Mouse (Mus musculus) retina, postnatal 7 days (tissue): Measurements from ENCODE around the gene Gm2042.
"Not testable (repeated sequence)": the region's sequence is repeated elsewhere in the genome, so short reads cannot be mapped to it uniquely, and the experiment has no call there.

Experiments
- DNase-seq: peaks from one replicate; pipeline ENCODE4 v3.0.0-alpha.2; 2012; ENCODE audit warnings: low read depth, low spot score

The Gm2042 gene

DNA sequence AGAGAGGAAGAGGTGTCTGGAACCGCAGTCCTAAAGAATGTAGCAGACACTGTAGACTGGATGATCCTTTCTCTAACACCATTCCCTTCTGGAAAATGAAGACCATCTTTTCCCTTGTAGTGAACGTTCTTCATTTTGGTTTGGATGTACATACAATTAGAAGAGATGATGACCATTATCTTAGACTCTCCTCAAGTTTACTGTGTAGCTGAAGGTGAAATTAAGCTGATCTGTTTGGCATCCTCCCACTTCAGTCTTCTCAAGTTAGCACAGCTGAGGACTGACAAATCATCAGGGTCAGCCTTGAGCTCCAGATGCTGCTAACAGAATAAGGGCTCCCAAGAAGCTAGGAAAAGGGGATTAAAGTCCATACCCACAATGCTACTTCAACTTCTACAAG is at the start of gene Gm2042:
Gene Gm2042 (plus strand): TSS at position 301 of the 400 bp plus-strand sequence.
- DNase-seq = not testable (repeated sequence)

DNA sequence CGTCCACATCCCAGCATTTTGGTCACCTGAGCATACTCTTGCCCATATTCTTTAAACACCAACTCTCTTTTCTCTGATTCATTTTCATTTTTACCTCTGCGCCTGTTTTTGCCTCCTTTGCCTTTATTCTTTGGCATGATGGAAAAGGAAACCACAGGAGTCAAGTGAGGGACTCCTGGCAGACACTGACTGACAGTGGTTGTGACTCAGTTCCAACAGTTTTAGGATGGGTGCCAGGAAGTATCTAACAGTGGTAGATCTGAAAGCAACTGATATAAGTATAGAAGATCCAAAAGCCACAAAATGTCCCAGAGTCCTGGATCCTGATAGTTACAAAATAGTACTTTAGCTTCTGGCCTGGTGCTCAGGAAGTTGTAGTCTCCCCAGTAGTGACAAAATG is 34.2 kb upstream of the Gm2042 start, which contains the start of gene Gm2035:
Gene Gm2035 (minus strand): TSS at position 137 of the 400 bp plus-strand sequence.
- DNase-seq = not testable (repeated sequence)

DNA sequence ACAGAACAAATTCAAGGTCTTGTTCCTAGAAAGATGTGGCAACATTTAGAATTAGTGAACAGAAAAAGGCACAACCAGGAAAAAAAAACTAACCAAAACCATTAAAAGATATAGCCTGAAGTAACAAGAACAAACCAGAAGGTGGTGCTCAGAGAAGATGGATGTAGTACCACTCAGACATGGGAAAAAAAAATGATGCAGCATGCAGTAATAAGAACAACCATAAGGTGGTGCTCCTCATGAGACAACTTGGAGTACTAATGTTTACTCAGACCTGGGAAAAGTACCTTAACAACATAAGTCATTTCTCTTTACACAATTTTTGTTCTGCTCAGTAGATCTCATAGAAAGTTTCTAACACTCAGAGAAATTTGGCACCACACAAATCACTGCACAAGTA is 30.1 kb downstream of the Gm2042 start:
- DNase-seq = not testable (repeated sequence)

DNA sequence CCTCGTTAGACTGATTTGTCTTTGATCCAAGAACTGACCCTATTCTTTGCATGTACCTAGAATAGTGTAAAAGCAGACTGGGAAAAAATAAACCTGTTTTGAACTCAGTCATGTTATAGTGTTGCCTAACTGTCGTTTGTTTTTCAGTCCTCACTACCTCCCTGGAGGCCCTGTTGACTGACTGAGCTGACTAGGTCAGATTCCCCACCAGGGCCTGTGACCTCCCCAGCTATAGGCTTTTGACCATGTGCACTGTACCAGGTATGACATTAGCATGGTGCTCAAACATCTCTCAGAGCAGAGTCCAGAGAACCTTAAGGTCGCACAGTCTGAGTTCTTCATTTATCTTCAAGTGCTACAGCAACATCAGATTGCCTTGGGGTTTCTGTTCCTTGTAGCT is 50.2 kb downstream of the Gm2042 start:
- DNase-seq = not testable (repeated sequence)
